Mouse (Mus musculus): ENCODE results near the gene Cnga4. TPM values are rescaled to one million over a fixed set of nuclear protein-coding genes. Genes with fewer than 3 reads are reported as not detected.

Gene Cnga4
- polyA plus RNA-seq, 2 experiments, result 0.05 to 0.12 TPM

DNA sequence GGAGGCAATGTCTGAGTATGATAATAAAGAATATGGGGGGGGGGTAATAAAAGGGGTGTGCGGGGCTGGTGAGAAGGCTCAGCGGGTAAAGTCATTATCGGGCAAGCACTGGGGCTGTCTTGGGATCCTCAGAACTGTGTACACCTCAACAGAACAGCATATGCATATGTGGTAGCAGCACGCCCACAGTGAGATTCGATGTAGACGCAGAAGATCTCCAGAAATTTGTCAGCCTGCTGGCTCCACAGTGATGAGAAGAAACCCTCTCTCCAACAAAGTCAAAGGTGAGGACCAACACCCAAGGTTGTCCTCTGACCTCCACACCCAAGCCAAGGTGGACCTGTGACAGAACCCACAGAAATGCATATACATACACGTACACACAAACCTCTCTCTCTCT lies 12.2 kb downstream of the Cnga4 start:
- ATAC-seq (ENCODE audit: low FRiP score, low read depth), result no peak
- WGBS, result 89% methylated on average over 7 of the region's 7 CpGs
- no peak overlapping the region for H3K4me3 ChIP-seq (replicated peaks; ENCODE audit: low read length)
- no peaks in the 10 kb centered on the region for H3K36me3 ChIP-seq (ENCODE audit: control insufficient read depth, insufficient read depth, low read length)
- H3K27ac ChIP-seq (replicated peaks; ENCODE audit: low read depth, low read length), result no peak overlapping the region
- no peak for TF ChIP-seq POLR2A (IDR thresholded peaks at IDR 0.05; ENCODE audit: borderline replicate concordance, extremely low read depth, insufficient read depth, insufficient read length)
- H3K4me1 ChIP-seq (ENCODE audit: control insufficient read depth, insufficient read depth, low read length), result no peaks in the 10 kb centered on the region
- no peaks in the 10 kb centered on the region for H3K9me3 ChIP-seq (ENCODE audit: control insufficient read depth, low read length)
- no peak overlapping the region for H3K9ac ChIP-seq (ENCODE audit: low read depth, low read length, severe bottlenecking)
- H3K4me2 ChIP-seq (replicated peaks; ENCODE audit: low read depth, low read length, severe bottlenecking), result no peak overlapping the region
- H3K27me3 ChIP-seq (ENCODE audit: control insufficient read depth, insufficient read depth, low read length), result no peaks in the 10 kb centered on the region
- DNase-seq (ENCODE audit: low spot score), result no peak

DNA sequence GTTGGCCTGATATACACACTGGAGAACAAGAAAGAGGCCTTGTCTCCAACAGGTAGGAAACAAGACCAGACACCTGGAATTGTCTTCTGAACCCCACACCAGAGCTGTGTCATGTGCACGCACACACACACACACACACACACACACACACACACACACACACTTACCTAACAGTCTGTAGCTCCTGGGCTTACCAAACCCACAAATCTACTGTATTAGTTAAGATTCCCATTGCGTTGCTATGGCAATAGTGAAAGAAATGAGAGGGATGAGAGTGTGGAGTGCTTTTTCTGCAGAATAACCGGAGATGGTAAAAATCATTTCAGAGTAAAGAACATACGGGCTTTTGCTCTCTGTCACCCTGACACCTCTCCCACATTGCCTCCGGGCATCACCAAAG lies 13.7 kb downstream of the Cnga4 start:
- Histone ChIP-seq H3K36me3 (ENCODE audit: control insufficient read depth, insufficient read depth, low read length) (no peaks in the 10 kb centered on the region), H3K4me3 (replicated peaks; ENCODE audit: low read length) (no peak overlapping the region), H3K9ac (ENCODE audit: low read depth, low read length, severe bottlenecking) (no peak overlapping the region), H3K27me3 (ENCODE audit: control insufficient read depth, insufficient read depth, low read length) (no peaks in the 10 kb centered on the region), H3K4me1 (ENCODE audit: control insufficient read depth, insufficient read depth, low read length) (no peaks in the 10 kb centered on the region), H3K9me3 (ENCODE audit: control insufficient read depth, low read length) (no peaks in the 10 kb centered on the region), H3K4me2 (replicated peaks; ENCODE audit: low read depth, low read length, severe bottlenecking) (no peak overlapping the region), H3K27ac (replicated peaks; ENCODE audit: low read depth, low read length) (no peak overlapping the region)
- TF ChIP-seq POLR2A (IDR thresholded peaks at IDR 0.05; ENCODE audit: borderline replicate concordance, extremely low read depth, insufficient read depth, insufficient read length), result no peak
- DNase-seq (ENCODE audit: low spot score) (no peak), ATAC-seq (ENCODE audit: low FRiP score, low read depth) (no peak)
- 80% methylated on average over 5 of the region's 5 CpGs for WGBS

DNA sequence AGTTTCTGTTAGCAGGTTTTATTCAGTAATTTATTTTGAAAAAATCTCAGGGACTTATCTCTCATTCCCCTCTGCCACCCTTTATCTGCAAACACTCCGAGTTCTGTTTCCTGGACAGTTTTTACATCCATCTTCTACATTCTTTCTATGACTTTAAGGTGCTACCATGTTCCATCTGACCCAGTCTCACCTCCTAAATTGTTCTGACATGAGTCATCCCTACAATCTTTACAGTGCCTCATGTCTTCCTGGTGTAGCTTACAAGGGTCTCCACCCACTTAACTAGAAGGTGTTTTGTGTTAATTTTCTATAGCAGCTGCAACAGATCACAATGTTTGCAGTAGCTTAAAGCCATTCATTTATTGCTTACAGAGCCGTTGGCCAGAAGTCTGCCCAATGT lies 16.5 kb downstream of the Cnga4 start:
- Histone ChIP-seq H3K36me3 (ENCODE audit: control insufficient read depth, insufficient read depth, low read length) (no peaks in the 10 kb centered on the region), H3K9me3 (ENCODE audit: control insufficient read depth, low read length) (no peaks in the 10 kb centered on the region), H3K27me3 (ENCODE audit: control insufficient read depth, insufficient read depth, low read length) (peaks cover 18% of the 10 kb centered on the region; the same call in 1 of the 2 replicates), H3K4me1 (ENCODE audit: control insufficient read depth, insufficient read depth, low read length) (no peaks in the 10 kb centered on the region), H3K27ac (replicated peaks; ENCODE audit: low read depth, low read length) (no peak overlapping the region), H3K4me2 (replicated peaks; ENCODE audit: low read depth, low read length, severe bottlenecking) (no peak overlapping the region), H3K4me3 (replicated peaks; ENCODE audit: low read length) (no peak overlapping the region), H3K9ac (ENCODE audit: low read depth, low read length, severe bottlenecking) (no peak overlapping the region)
- TF ChIP-seq POLR2A (IDR thresholded peaks at IDR 0.05; ENCODE audit: borderline replicate concordance, extremely low read depth, insufficient read depth, insufficient read length), result no peak
- 34% methylated on average over 2 of the region's 2 CpGs for WGBS
- DNase-seq (ENCODE audit: low spot score) (no peak), ATAC-seq (ENCODE audit: low FRiP score, low read depth) (no peak)

DNA sequence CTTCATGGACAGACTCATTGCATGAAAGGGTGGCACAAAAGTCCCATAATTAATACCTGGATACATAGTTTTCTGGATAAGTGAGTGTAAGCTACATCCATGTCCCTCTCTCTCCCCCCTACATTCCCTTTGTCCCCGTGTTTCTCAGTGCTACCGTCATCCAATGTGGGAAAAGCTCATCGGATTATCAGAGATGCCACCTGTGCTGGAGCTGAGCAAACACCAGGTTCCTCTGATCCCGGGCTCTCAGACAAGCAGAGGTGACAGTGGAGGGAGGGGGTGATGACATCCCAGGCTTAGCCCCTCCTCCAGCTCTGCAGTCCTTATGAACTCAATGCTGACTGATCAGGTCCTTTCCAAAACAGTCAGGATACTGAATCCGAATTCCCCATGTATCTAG lies 20.0 kb downstream of the Cnga4 start:
- no peak for ATAC-seq (ENCODE audit: low FRiP score, low read depth)
- 27% methylated on average over 5 of the region's 5 CpGs for WGBS

DNA sequence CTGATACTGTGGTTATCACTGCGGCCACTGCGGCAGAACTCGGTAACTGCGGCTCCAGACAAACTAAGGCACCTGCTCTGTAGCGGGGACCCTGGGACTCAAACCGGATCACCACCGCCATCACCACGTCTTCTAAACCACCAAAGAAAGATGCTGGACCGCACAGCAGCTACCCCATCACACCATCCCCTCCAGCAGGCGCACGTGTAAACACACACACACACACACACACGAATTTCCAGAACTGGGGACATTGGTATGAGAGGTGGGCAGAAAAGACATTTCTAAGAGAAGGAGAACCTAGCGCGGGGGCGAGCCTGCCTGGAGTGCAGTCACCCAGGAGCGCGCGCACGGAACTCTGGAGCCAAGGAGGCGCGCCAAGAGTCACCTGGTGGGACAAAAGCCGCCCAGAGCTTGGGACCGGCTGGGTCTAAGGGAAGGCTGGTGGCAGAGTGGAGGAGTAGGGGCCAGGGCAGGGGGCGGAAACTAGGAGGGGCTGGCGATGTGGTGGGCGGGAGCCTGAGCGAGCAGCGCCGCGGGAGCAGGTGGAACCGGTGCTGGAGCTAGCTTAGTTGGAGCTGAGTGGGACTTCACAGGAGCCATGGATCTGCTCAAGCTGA lies 21.2 kb downstream of the Cnga4 start, which contains the start of gene Cckbr:
TSS of gene Cckbr (plus strand) at position 308 of the 620 bp plus-strand sequence.
- 3% methylated on average over 27 of the region's 31 CpGs for WGBS
- TF ChIP-seq POLR2A (IDR thresholded peaks at IDR 0.05; ENCODE audit: borderline replicate concordance, extremely low read depth, insufficient read depth, insufficient read length), result no peak
- Histone ChIP-seq H3K4me3 (replicated peaks; ENCODE audit: low read length) (peak within 1 kb of the TSS; percentile 32), H3K27ac (replicated peaks; ENCODE audit: low read depth, low read length) (no peak within 1 kb of the TSS), H3K4me1 (ENCODE audit: control insufficient read depth, insufficient read depth, low read length) (no peaks in the 10 kb centered on the region), H3K9me3 (ENCODE audit: control insufficient read depth, low read length) (no peaks in the 10 kb centered on the region), H3K36me3 (ENCODE audit: control insufficient read depth, insufficient read depth, low read length) (no peaks in the 10 kb centered on the region), H3K27me3 (ENCODE audit: control insufficient read depth, insufficient read depth, low read length) (peaks cover 23% of the 10 kb centered on the region; the same call in 1 of the 2 replicates), H3K9ac (ENCODE audit: low read depth, low read length, severe bottlenecking) (peak within 1 kb of the TSS; percentile 28; the same call in 1 of the 2 replicates), H3K4me2 (replicated peaks; ENCODE audit: low read depth, low read length, severe bottlenecking) (peak within 1 kb of the TSS; percentile 52)
- DNase-seq (ENCODE audit: low spot score), result no peak
- ATAC-seq (ENCODE audit: low FRiP score, low read depth), result no peak

More for the DNA sequence above, 20.0 kb downstream of the Cnga4 start:
- Histone ChIP-seq H3K36me3 (ENCODE audit: control insufficient read depth, insufficient read depth, low read length) (no peaks in the 10 kb centered on the region), H3K4me3 (replicated peaks; ENCODE audit: low read length) (no peak overlapping the region), H3K27me3 (ENCODE audit: control insufficient read depth, insufficient read depth, low read length) (peaks cover 23% of the 10 kb centered on the region; the same call in 1 of the 2 replicates), H3K9ac (ENCODE audit: low read depth, low read length, severe bottlenecking) (no peak overlapping the region), H3K9me3 (ENCODE audit: control insufficient read depth, low read length) (no peaks in the 10 kb centered on the region), H3K4me1 (ENCODE audit: control insufficient read depth, insufficient read depth, low read length) (no peaks in the 10 kb centered on the region), H3K27ac (replicated peaks; ENCODE audit: low read depth, low read length) (no peak overlapping the region), H3K4me2 (replicated peaks; ENCODE audit: low read depth, low read length, severe bottlenecking) (no peak overlapping the region)
- no peak for TF ChIP-seq POLR2A (IDR thresholded peaks at IDR 0.05; ENCODE audit: borderline replicate concordance, extremely low read depth, insufficient read depth, insufficient read length)
- no peak for DNase-seq (ENCODE audit: low spot score)
